Mouse (Mus musculus) brain, embryonic 14.5 days (tissue): Measurements from ENCODE around the gene Exog.

ENCODE experiments used
- CTCF ChIP-seq: fragments of 200-500 bp; IDR thresholded peaks from 2 replicates; pipeline ENCODE4 v1.5.1; 2012; ENCODE audit warnings: inconsistent platforms, mild to moderate bottlenecking, moderate library complexity, borderline replicate concordance; ENCODE audit not compliant: insufficient read depth, insufficient read length; ENCODE audit errors: extremely low read depth
- POLR2A ChIP-seq: fragments of 200-500 bp; IDR thresholded peaks from 2 replicates; pipeline ENCODE4 v1.6.1; 2012; ENCODE audit warnings: mild to moderate bottlenecking, inconsistent platforms, borderline replicate concordance; ENCODE audit not compliant: poor library complexity, insufficient read depth, insufficient read length, severe bottlenecking; ENCODE audit errors: extremely low read depth

GRCm38 (mm10) chr9:119479297-119479696 is 34.6 kb downstream of the Exog start:
- TF ChIP-seq CTCF = no peak
- no peak for TF ChIP-seq POLR2A
